Mouse (Mus musculus): ENCODE results near the gene Nab2. TPM values are rescaled to one million over a fixed set of nuclear protein-coding genes. Genes with fewer than 3 reads are reported as not detected.
A peak's percentile ranks its signal among the peaks of the same experiment; 100 is the strongest.

The Nab2 gene
- polyA plus RNA-seq, 1 experiment from 2014 or later = 2.1 TPM

DNA sequence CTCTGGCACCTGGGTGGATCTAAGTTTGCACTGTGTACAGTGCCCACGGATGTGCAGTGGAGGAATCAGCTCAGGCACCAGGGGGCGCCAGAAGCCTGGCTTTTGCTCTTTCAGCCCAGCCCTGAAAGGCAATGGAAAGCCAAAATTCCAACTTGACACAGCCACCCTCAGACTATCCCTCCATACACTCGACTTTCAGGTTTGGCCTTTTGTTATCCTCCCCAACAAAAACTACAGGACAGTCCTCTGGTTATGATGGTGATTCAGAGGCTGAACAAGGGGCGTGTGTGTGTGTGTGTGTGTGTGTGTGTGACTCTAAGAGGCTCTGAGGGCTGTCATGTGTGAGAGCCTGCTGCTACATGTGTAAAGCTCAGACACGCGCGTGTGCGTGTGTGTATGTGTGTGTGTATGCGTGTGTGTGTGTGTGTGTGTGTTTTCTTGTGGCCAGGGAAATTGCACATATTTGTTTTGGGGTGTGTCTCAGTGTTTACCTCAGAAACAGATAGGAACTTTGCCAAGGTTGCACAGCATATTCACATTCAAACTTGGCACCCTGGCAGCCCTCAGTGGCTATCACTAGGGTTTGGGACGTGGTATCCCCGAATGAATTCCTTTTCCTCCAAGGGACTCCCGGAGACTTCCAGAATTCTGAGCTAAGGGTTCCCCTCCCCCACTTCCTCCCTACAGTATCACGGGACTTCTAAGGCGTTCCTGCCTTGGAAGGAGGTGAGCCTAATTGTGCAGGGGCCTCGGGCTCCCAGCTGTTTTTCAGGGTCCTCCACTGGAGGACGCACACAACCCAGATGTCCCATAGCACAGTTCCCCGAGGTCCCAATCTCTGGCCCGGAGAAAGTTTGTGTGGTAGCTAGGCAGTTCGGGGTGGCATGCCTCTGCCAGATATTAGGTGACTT, 26.3 kb downstream of the Nab2 start:
- H3K27me3 ChIP-seq (ENCODE audit: control insufficient read depth, insufficient read depth, low read length) = peaks cover 13% of the 10 kb centered on the region
- H3K9me3 ChIP-seq (ENCODE audit: control insufficient read depth, low read length) = no peaks in the 10 kb centered on the region
- H3K27ac ChIP-seq (ENCODE audit: low read depth, low read length) = no peak overlapping the region
- H3K4me2 ChIP-seq = peak overlapping the region; percentile 42
- H3K9ac ChIP-seq (ENCODE audit: low read length) = peak overlapping the region; percentile 60
- H3K36me3 ChIP-seq (ENCODE audit: control insufficient read depth, insufficient read depth, low read length) = no peaks in the 10 kb centered on the region
- ATAC-seq (ENCODE audit: low FRiP score) (peak; percentile 72), DNase-seq (ENCODE audit: low spot score, missing footprints) (peak; percentile 98)
- peak overlapping the region; percentile 28; the same call in 1 of the 2 replicates for H3K4me3 ChIP-seq (ENCODE audit: low read depth, low read length)
- peaks cover 11% of the 10 kb centered on the region for H3K4me1 ChIP-seq (ENCODE audit: control insufficient read depth, insufficient read depth, low read length)
- 10% methylated on average over 19 of the region's 19 CpGs for WGBS

DNA sequence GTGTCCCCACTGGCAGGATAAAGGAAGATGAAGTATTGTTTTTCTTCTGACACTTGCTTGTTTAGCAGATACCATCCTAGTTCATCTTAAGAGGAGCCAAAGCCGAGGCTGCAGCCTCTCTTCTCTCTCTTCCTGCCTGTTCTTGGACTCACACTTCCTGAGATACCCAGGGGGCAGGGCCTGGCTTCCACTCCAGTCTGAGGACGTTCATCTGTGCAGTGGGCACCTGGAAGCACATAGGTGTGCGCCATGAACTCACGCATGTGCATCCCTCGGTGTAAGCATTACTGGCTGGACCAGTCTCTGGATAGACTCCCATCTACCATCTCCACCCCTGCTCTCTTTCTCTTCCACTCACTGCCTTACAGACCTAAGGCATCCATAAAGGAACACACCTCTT, 27.9 kb downstream of the Nab2 start:
- no peak for ATAC-seq (ENCODE audit: low FRiP score)
- Histone ChIP-seq H3K4me3 (ENCODE audit: low read depth, low read length) (no peak overlapping the region), H3K36me3 (ENCODE audit: control insufficient read depth, insufficient read depth, low read length) (no peaks in the 10 kb centered on the region), H3K9me3 (ENCODE audit: control insufficient read depth, low read length) (no peaks in the 10 kb centered on the region), H3K9ac (ENCODE audit: low read length) (no peak overlapping the region), H3K27ac (ENCODE audit: low read depth, low read length) (no peak overlapping the region), H3K27me3 (ENCODE audit: control insufficient read depth, insufficient read depth, low read length) (peaks cover 13% of the 10 kb centered on the region), H3K4me1 (ENCODE audit: control insufficient read depth, insufficient read depth, low read length) (peaks cover 11% of the 10 kb centered on the region), H3K4me2 (no peak overlapping the region)
- DNase-seq (ENCODE audit: low spot score, missing footprints) = no peak
- 73% methylated on average over 5 of the region's 5 CpGs for WGBS

DNA sequence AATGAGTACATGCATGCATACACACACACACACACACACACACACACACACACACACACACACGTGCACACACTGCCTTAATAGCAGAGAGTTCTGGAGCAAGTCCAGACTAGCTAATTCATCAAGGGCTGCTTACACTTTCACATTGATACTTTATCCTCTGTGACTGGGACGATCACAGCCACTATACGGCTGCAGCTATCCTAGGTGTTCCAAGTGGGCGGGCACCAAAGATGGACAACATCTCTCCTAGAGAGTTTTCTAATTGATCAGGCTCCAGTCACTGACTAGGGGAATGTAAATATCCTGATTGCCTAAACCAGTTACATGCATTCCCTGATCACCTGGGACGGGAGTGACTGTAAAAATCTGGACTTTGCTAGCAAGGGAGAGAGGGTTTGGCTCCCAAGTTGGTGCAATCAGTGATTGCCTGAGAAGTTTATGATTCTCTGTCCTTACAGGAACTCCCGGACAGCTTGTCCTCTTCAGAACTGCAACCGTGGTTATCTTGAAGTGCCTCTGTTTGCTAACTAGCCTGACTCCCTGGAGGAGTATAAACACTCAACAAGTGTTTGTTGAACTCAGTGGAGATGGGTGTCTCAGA, 35.6 kb downstream of the Nab2 start:
- no peak for DNase-seq (ENCODE audit: low spot score, missing footprints)
- no peak for ATAC-seq (ENCODE audit: low FRiP score)
- no peak overlapping the region for H3K4me3 ChIP-seq (ENCODE audit: low read depth, low read length)

DNA sequence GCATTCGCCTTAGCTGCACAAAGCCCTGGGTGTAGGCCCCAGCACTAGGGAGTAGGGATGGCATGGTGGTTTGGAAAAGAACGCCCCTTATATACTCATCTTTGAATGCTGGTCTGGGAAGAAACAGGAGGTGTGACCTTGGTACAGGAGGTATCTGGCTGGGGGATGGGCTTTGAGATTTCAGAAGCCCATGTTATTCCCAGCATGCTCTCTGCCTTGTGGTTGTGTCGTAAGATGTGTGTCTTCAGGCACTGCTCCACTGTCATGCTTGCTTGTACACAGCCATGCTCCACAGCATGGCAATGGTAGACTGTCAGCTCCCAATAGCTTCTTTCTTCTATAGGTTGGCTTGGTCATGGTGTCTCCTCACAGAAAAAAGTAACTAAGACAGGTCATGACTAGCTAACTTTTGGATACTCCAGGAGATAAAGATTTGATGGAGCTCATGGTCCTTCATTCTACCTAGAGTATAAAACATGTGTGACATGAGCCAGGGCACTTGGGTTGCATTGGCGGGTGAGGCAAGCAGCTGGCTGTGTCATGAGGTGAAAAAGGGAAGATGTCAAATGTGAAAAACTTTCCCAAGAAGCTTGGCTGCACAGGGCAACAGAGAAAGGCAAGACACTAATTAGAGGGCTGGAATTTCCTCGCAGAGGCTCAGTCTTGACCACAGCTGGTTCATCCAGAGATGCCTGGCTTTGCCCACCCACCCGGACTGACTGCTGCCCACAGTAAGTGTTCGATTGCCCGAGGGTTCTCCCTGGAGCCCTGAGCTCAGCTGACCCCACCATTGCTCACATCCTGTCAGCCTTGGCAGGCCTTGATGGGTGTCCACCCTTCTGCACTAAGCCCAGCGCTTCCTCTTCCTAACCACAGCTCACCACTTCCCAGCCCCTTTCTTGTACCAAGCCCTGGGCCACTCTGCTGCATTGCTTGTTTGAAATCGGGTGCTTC, 36.8 kb downstream of the Nab2 start:
- Histone ChIP-seq H3K36me3 (ENCODE audit: control insufficient read depth, insufficient read depth, low read length) (no peaks in the 10 kb centered on the region), H3K4me2 (no peak overlapping the region), H3K9me3 (ENCODE audit: control insufficient read depth, low read length) (no peaks in the 10 kb centered on the region), H3K9ac (ENCODE audit: low read length) (no peak overlapping the region), H3K27me3 (ENCODE audit: control insufficient read depth, insufficient read depth, low read length) (no peaks in the 10 kb centered on the region), H3K27ac (ENCODE audit: low read depth, low read length) (no peak overlapping the region), H3K4me3 (ENCODE audit: low read depth, low read length) (no peak overlapping the region), H3K4me1 (ENCODE audit: control insufficient read depth, insufficient read depth, low read length) (no peaks in the 10 kb centered on the region)
- ATAC-seq (ENCODE audit: low FRiP score) (no peak), DNase-seq (ENCODE audit: low spot score, missing footprints) (no peak)
- 88% methylated on average over 10 of the region's 10 CpGs for WGBS

More for the DNA sequence above, 35.6 kb downstream of the Nab2 start:
- Histone ChIP-seq H3K4me1 (ENCODE audit: control insufficient read depth, insufficient read depth, low read length) (no peaks in the 10 kb centered on the region), H3K9me3 (ENCODE audit: control insufficient read depth, low read length) (no peaks in the 10 kb centered on the region), H3K4me2 (no peak overlapping the region), H3K27me3 (ENCODE audit: control insufficient read depth, insufficient read depth, low read length) (no peaks in the 10 kb centered on the region), H3K9ac (ENCODE audit: low read length) (no peak overlapping the region), H3K36me3 (ENCODE audit: control insufficient read depth, insufficient read depth, low read length) (no peaks in the 10 kb centered on the region), H3K27ac (ENCODE audit: low read depth, low read length) (no peak overlapping the region)
- WGBS = 83% methylated on average over 7 of the region's 7 CpGs

DNA sequence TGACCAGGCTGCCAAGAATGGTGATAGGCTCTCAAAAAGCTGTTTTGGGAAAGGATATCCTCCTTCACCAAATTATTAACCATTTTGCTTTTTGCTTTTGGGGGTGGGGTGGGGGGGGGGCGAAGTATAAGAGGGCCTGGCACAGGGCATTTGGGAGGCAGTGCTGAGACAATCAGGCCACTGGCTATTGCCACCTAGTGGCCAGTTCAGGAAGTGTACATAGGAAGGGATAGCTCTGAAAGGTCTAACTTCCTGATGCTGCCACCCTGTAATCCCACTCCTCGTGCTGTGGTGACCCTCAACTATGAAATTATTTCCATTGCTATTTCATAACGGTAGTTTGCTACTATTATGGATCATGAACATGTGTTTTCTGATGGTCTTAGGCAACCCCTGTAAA, 41.9 kb downstream of the Nab2 start:
- Histone ChIP-seq H3K4me1 (ENCODE audit: control insufficient read depth, insufficient read depth, low read length) (peaks cover 7% of the 10 kb centered on the region), H3K36me3 (ENCODE audit: control insufficient read depth, insufficient read depth, low read length) (no peaks in the 10 kb centered on the region), H3K9ac (ENCODE audit: low read length) (no peak overlapping the region), H3K4me2 (no peak overlapping the region), H3K4me3 (ENCODE audit: low read depth, low read length) (no peak overlapping the region), H3K9me3 (ENCODE audit: control insufficient read depth, low read length) (no peaks in the 10 kb centered on the region), H3K27me3 (ENCODE audit: control insufficient read depth, insufficient read depth, low read length) (no peaks in the 10 kb centered on the region), H3K27ac (ENCODE audit: low read depth, low read length) (no peak overlapping the region)
- DNase-seq (ENCODE audit: low spot score, missing footprints) = no peak
- ATAC-seq (ENCODE audit: low FRiP score) = no peak
- WGBS = 85% methylated on average over 3 of the region's 3 CpGs

DNA sequence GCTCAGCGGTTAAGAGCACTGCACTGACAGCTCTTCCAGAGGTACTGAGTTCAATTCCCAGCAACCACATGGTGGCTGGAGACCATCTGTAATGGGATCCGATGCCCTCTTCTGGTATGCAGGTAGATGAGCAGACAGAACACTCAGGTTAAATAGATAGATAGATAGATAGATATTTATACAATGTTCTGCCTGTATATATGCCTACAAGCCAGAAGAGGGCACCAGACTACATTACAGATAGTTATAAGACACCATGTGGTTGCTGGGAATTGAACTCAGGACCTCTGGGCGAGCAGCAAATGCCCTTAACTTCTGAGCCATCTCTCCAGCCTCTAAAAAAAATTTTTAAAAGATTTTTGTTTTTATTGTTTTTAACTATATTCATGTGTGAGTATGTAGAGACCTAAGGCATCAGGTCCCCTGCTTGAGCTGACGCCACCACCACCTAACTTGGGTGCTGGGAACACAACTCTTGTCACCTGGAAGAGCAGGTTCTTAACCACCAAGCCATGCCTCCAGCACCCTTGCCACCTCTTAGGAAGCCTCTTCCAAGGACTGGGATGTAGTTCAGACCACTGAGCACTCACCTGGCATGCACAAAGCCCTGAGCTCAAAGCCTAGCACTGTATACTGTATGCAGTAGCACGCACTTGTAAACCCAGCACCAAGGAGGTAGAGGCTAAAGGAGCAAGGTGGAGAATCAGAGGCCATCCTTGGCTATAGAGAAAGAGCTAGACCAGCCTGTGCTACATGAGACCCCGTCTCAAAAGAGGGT, 44.7 kb downstream of the Nab2 start:
- ATAC-seq (ENCODE audit: low FRiP score) = no peak
- DNase-seq (ENCODE audit: low spot score, missing footprints) = no peak
- Histone ChIP-seq H3K36me3 (ENCODE audit: control insufficient read depth, insufficient read depth, low read length) (no peaks in the 10 kb centered on the region), H3K4me2 (no peak overlapping the region), H3K9me3 (ENCODE audit: control insufficient read depth, low read length) (no peaks in the 10 kb centered on the region), H3K9ac (ENCODE audit: low read length) (no peak overlapping the region), H3K27me3 (ENCODE audit: control insufficient read depth, insufficient read depth, low read length) (no peaks in the 10 kb centered on the region), H3K27ac (ENCODE audit: low read depth, low read length) (no peak overlapping the region), H3K4me3 (ENCODE audit: low read depth, low read length) (no peak overlapping the region), H3K4me1 (ENCODE audit: control insufficient read depth, insufficient read depth, low read length) (peaks cover 19% of the 10 kb centered on the region)
- WGBS = 91% methylated on average over 6 of the region's 6 CpGs

DNA sequence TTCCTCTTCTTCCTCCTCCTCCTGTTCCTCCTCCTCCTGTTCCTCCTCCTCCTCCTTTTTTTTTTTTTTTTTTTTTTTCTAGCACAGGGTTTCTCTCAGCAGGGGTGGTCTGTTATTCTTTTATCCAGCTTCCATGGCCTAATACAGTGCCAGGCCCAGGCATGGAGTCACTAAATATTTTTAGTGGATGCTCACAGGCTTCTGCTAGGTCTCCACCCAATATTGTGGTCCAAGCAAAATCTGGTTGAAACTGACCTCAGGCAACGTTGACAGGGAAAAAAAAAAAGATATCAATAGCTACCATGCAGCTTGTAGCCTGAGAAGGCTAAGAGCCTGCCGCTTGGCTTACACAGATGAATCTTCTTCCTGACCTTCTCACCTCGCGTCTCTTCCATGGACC, 45.7 kb downstream of the Nab2 start:
- H3K4me3 ChIP-seq (ENCODE audit: low read depth, low read length) = no peak overlapping the region
- H3K9me3 ChIP-seq (ENCODE audit: control insufficient read depth, low read length) = no peaks in the 10 kb centered on the region
- no peak overlapping the region for H3K27ac ChIP-seq (ENCODE audit: low read depth, low read length)
- 64% methylated on average over 4 of the region's 4 CpGs for WGBS
- peak overlapping the region; percentile 92 for H3K4me2 ChIP-seq
- no peak for DNase-seq (ENCODE audit: low spot score, missing footprints)
- no peak for ATAC-seq (ENCODE audit: low FRiP score)
- no peak overlapping the region for H3K9ac ChIP-seq (ENCODE audit: low read length)
- no peaks in the 10 kb centered on the region for H3K36me3 ChIP-seq (ENCODE audit: control insufficient read depth, insufficient read depth, low read length)
- H3K27me3 ChIP-seq (ENCODE audit: control insufficient read depth, insufficient read depth, low read length) = no peaks in the 10 kb centered on the region
- peaks cover 21% of the 10 kb centered on the region for H3K4me1 ChIP-seq (ENCODE audit: control insufficient read depth, insufficient read depth, low read length)

DNA sequence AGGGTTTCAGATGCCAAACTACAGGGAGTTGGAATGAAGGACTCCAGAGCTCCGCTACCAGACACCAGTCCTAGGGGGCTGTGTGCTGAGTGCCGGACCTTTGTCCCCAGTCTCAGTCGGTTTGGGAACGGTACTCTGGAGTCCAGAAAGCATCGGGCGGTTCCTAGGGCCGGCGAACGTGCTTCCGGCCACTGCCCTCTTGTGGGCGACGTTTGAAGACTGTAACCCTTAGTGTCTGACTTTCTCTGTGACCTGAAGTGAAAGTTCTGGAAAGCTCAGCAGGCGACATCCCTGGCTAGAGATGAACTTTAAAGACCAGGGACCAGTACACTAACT, 46.3 kb downstream of the Nab2 start:
- peaks cover 27% of the 10 kb centered on the region for H3K4me1 ChIP-seq (ENCODE audit: control insufficient read depth, insufficient read depth, low read length)
- no peaks in the 10 kb centered on the region for H3K36me3 ChIP-seq (ENCODE audit: control insufficient read depth, insufficient read depth, low read length)
- peak overlapping the region; percentile 50 for H3K4me3 ChIP-seq (ENCODE audit: low read depth, low read length)
- H3K9ac ChIP-seq (ENCODE audit: low read length) = peak overlapping the region; percentile 82
- H3K27me3 ChIP-seq (ENCODE audit: control insufficient read depth, insufficient read depth, low read length) = no peaks in the 10 kb centered on the region
- H3K4me2 ChIP-seq = peak overlapping the region; percentile 92
- WGBS = 1% methylated on average over 13 of the region's 13 CpGs
- peak overlapping the region; percentile 90 for H3K27ac ChIP-seq (ENCODE audit: low read depth, low read length)
- DNase-seq (ENCODE audit: low spot score, missing footprints) (no peak), ATAC-seq (ENCODE audit: low FRiP score) (peak; percentile 13; the same call in 1 of the 2 replicates)
- H3K9me3 ChIP-seq (ENCODE audit: control insufficient read depth, low read length) = no peaks in the 10 kb centered on the region
